Mouse (Mus musculus): Measurements from ENCODE around the gene Dhx40. TPM values are rescaled to one million over a fixed set of nuclear protein-coding genes. Genes with fewer than 3 reads are reported as not detected.
"Not testable (repeated sequence)": the region's sequence is repeated elsewhere in the genome, so short reads cannot be mapped to it uniquely, and the experiment has no call there.

Gene Dhx40
- polyA plus RNA-seq, 1 experiment, result 3.9 TPM

- WGBS, result 88% methylated on average over 7 of the region's 7 CpGs
- DNase-seq (ENCODE audit: low read depth, low spot score), result no peak
Observed at GRCm38 (mm10) chr11:86822531-86822930, 15.0 kb upstream of the Dhx40 start.

- WGBS, result 82% methylated on average over 8 of the region's 8 CpGs
- DNase-seq (ENCODE audit: low read depth, low spot score), result no peak
Observed at GRCm38 (mm10) chr11:86819536-86819935, 12.0 kb upstream of the Dhx40 start.

- no peak for DNase-seq (ENCODE audit: low read depth, low spot score)
- 88% methylated on average over 2 of the region's 2 CpGs for WGBS
Observed at GRCm38 (mm10) chr11:86818928-86819327, 11.4 kb upstream of the Dhx40 start.

- not testable (repeated sequence) for DNase-seq (ENCODE audit: low read depth, low spot score)
- WGBS, result 83% methylated on average over 3 of the region's 3 CpGs
Observed at GRCm38 (mm10) chr11:86816288-86816687, 8.7 kb upstream of the Dhx40 start.

- 4% methylated on average over 4 of the region's 11 CpGs for WGBS
- not testable (repeated sequence) for DNase-seq (ENCODE audit: low read depth, low spot score)
Observed at GRCm38 (mm10) chr11:86814481-86814880, 6.9 kb upstream of the Dhx40 start.

GRCm38 (mm10) chr11:86813256-86813655, 5.7 kb upstream of the Dhx40 start:
- DNase-seq (ENCODE audit: low read depth, low spot score), result not testable (repeated sequence)
- 46% methylated on average over 5 of the region's 11 CpGs for WGBS

GRCm38 (mm10) chr11:86811326-86811630, 3.7 kb upstream of the Dhx40 start:
- WGBS, result 91% methylated on average over 1 of the region's 1 CpGs
- no peak for DNase-seq (ENCODE audit: low read depth, low spot score)

- no peak for DNase-seq (ENCODE audit: low read depth, low spot score)
- 92% methylated on average over 2 of the region's 2 CpGs for WGBS
Observed at GRCm38 (mm10) chr11:86810572-86811325, 3.2 kb upstream of the Dhx40 start.

GRCm38 (mm10) chr11:86809828-86810227, 2.3 kb upstream of the Dhx40 start:
- 76% methylated on average over 4 of the region's 4 CpGs for WGBS
- no peak for DNase-seq (ENCODE audit: low read depth, low spot score)

GRCm38 (mm10) chr11:86807001-86807477, 507 bp downstream of the Dhx40 start:
- no peak for DNase-seq (ENCODE audit: low read depth, low spot score)
- 0% methylated on average over 25 of the region's 25 CpGs for WGBS

- 80% methylated on average over 1 of the region's 1 CpGs for WGBS
- no peak for DNase-seq (ENCODE audit: low read depth, low spot score)
Observed at GRCm38 (mm10) chr11:86794161-86794560, 13.4 kb downstream of the Dhx40 start.

- WGBS, result 94% methylated on average over 5 of the region's 5 CpGs
- DNase-seq (ENCODE audit: low read depth, low spot score), result not testable (repeated sequence)
Observed at GRCm38 (mm10) chr11:86787436-86787835, 20.1 kb downstream of the Dhx40 start.

- no peak for DNase-seq (ENCODE audit: low read depth, low spot score)
- WGBS, result 97% methylated on average over 2 of the region's 2 CpGs
Observed at GRCm38 (mm10) chr11:86785767-86786166, 21.8 kb downstream of the Dhx40 start.

GRCm38 (mm10) chr11:86769884-86770283, 37.7 kb downstream of the Dhx40 start:
- 74% methylated on average over 4 of the region's 4 CpGs for WGBS
- no peak for DNase-seq (ENCODE audit: low read depth, low spot score)

GRCm38 (mm10) chr11:86764501-86764900, 43.0 kb downstream of the Dhx40 start:
- no peak for DNase-seq (ENCODE audit: low read depth, low spot score)
- 65% methylated on average over 2 of the region's 2 CpGs for WGBS

GRCm38 (mm10) chr11:86763127-86763526, 44.4 kb downstream of the Dhx40 start:
- DNase-seq (ENCODE audit: low read depth, low spot score), result not testable (repeated sequence)
- 92% methylated on average over 11 of the region's 11 CpGs for WGBS

GRCm38 (mm10) chr11:86760357-86760756, 47.2 kb downstream of the Dhx40 start:
- DNase-seq (ENCODE audit: low read depth, low spot score), result no peak

GRCm38 (mm10) chr11:86759886-86760285, 47.7 kb downstream of the Dhx40 start:
- DNase-seq (ENCODE audit: low read depth, low spot score), result no peak
- 84% methylated on average over 2 of the region's 2 CpGs for WGBS

GRCm38 (mm10) chr11:86759226-86759625, 48.3 kb downstream of the Dhx40 start:
- DNase-seq (ENCODE audit: low read depth, low spot score), result no peak
- WGBS, result 96% methylated on average over 1 of the region's 1 CpGs

GRCm38 (mm10) chr11:86758559-86758958, 49.0 kb downstream of the Dhx40 start:
- no peak for DNase-seq (ENCODE audit: low read depth, low spot score)
- 28% methylated on average over 6 of the region's 6 CpGs for WGBS

- DNase-seq (ENCODE audit: low read depth, low spot score), result peak; percentile 95
- under 1% methylated on average over 72 of the region's 73 CpGs for WGBS
Observed at GRCm38 (mm10) chr11:86757480-86758371, 49.8 kb downstream of the Dhx40 start, which contains the start of gene Cltc. TSS of gene Cltc (minus strand) at chr11:86757565.
